Mouse (Mus musculus) liver, adult 2 months (tissue): ENCODE data around the gene Babam2.

Source experiments
- CTCF ChIP-seq: fragments of 200-500 bp; IDR thresholded peaks from 2 replicates; pipeline ENCODE4 v1.5.1; 2011; ENCODE audit warnings: low read depth, low read length, control low read depth
- POLR2A ChIP-seq: fragments of 200-500 bp; IDR thresholded peaks from 2 replicates; pipeline ENCODE4 v1.6.1; 2011; ENCODE audit warnings: low read length, control low read depth; ENCODE audit not compliant: insufficient read depth; ENCODE audit errors: extremely low read depth

DNA sequence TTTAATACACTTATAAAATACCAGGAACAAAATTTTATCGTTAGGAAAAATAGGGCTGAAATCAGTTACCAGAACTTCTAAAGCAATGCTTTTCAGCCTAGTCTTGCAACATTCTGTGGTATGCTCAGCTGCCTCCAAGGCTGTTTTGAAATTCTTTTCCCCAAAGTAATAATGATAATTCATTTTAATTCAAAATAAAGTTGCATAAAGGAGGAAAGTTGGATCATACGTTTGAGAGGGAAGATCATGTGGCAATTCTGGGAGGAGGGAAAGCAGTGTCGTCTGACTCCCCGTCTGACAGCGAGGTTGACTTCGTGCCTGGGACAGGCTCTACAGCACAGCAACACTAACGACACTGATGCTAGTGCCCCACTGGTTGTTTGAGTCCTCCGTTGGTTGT is 95.4 kb downstream of the Babam2 start:
- TF ChIP-seq POLR2A (no peak), CTCF (no peak)
